Mouse (Mus musculus): Measurements from ENCODE around the gene Cenpv.

Cenpv gene

GRCm38 (mm10) chr11:62539089-62539890, at the start of gene Cenpv:
Cenpv (minus strand) TSS chr11:62539261.
- DNase-seq (ENCODE audit: low spot score in 2 of 2): peak; percentile 52 to 55

GRCm38 (mm10) chr11:62587034-62587433, 48.0 kb upstream of the Cenpv start:
- no peak for DNase-seq (ENCODE audit: low spot score in 2 of 2)

- DNase-seq (ENCODE audit: low spot score in 2 of 2): no peak
These were observed 45.7 kb upstream of the Cenpv start for GRCm38 (mm10) chr11:62584671-62585206.

- no peak for DNase-seq (ENCODE audit: low spot score in 2 of 2)
These were observed 44.0 kb upstream of the Cenpv start for GRCm38 (mm10) chr11:62583031-62583430.

GRCm38 (mm10) chr11:62576530-62577152, 37.6 kb upstream of the Cenpv start:
- no peak for DNase-seq (ENCODE audit: low spot score in 2 of 2)

GRCm38 (mm10) chr11:62575659-62576438, 36.8 kb upstream of the Cenpv start:
- peak; percentile 49 to 62 for DNase-seq (ENCODE audit: low spot score in 2 of 2)

GRCm38 (mm10) chr11:62575297-62575658, 36.2 kb upstream of the Cenpv start:
- DNase-seq (ENCODE audit: low spot score in 2 of 2): peak; percentile 74 to 77

- DNase-seq (ENCODE audit: low spot score in 2 of 2): no peak
These were observed 35.6 kb upstream of the Cenpv start for GRCm38 (mm10) chr11:62574703-62575085.

GRCm38 (mm10) chr11:62573959-62574702, 35.1 kb upstream of the Cenpv start, which contains the start of gene Trpv2:
Trpv2 (plus strand) TSS chr11:62574486.
- DNase-seq (ENCODE audit: low spot score in 2 of 2): no peak

GRCm38 (mm10) chr11:62568300-62568699, 29.2 kb upstream of the Cenpv start:
- DNase-seq (ENCODE audit: low spot score in 2 of 2): no peak

- DNase-seq (ENCODE audit: low spot score in 2 of 2): no peak
These were observed 27.1 kb upstream of the Cenpv start for GRCm38 (mm10) chr11:62566211-62566610.

GRCm38 (mm10) chr11:62565747-62566146, 26.7 kb upstream of the Cenpv start:
- DNase-seq (ENCODE audit: low spot score in 2 of 2): no peak

GRCm38 (mm10) chr11:62563590-62563989, 24.5 kb upstream of the Cenpv start:
- no peak for DNase-seq (ENCODE audit: low spot score in 2 of 2)

- no peak for DNase-seq (ENCODE audit: low spot score in 2 of 2)
These were observed 21.5 kb upstream of the Cenpv start for GRCm38 (mm10) chr11:62560463-62561016.

GRCm38 (mm10) chr11:62558961-62559646, 20.0 kb upstream of the Cenpv start:
- DNase-seq (ENCODE audit: low spot score in 2 of 2): no peak

- no peak for DNase-seq (ENCODE audit: low spot score in 2 of 2)
These were observed 19.1 kb upstream of the Cenpv start for GRCm38 (mm10) chr11:62558152-62558551.

GRCm38 (mm10) chr11:62557205-62557604, 18.1 kb upstream of the Cenpv start:
- DNase-seq (ENCODE audit: low spot score in 2 of 2): no peak

GRCm38 (mm10) chr11:62555896-62556412, 16.9 kb upstream of the Cenpv start:
- no peak for DNase-seq (ENCODE audit: low spot score in 2 of 2)

- no peak for DNase-seq (ENCODE audit: low spot score in 2 of 2)
These were observed 16.0 kb upstream of the Cenpv start for GRCm38 (mm10) chr11:62554934-62555517.
